Mouse (Mus musculus) hindbrain, embryonic 10.5 days (tissue): Measurements from ENCODE around the gene Meis1. TPM values are rescaled to one million over a fixed set of nuclear protein-coding genes. Genes with fewer than 3 reads are reported as not detected.
A peak's percentile ranks its signal among the peaks of the same experiment; 100 is the strongest.

Experiments used
- DNase-seq: peaks from one replicate; pipeline ENCODE4 v3.0.0-alpha.2; 2017; ENCODE audit warnings: low spot score
- H3K27ac ChIP-seq: fragments of 300-500 bp; sonication (generic); 2 replicates; pipeline ENCODE4 v1.5.1; 2016; ENCODE audit warnings: mild to moderate bottlenecking, moderate library complexity
- H3K27me3 ChIP-seq: fragments of 300-500 bp; sonication (generic); 2 replicates; pipeline ENCODE4 v1.6.1; 2016; ENCODE audit warnings: mild to moderate bottlenecking; ENCODE audit not compliant: poor library complexity, insufficient read depth, severe bottlenecking
- H3K36me3 ChIP-seq: fragments of 300-500 bp; sonication (generic); 2 replicates; pipeline ENCODE4 v1.6.1; 2016; ENCODE audit warnings: mild to moderate bottlenecking, moderate library complexity
- H3K4me1 ChIP-seq: fragments of 300-500 bp; sonication (generic); replicated peaks from 2 replicates; pipeline ENCODE4 v1.6.1; 2016; ENCODE audit warnings: mild to moderate bottlenecking
- H3K4me3 ChIP-seq: fragments of 300-500 bp; sonication (generic); 2 replicates; pipeline ENCODE4 v1.5.1; 2016; ENCODE audit warnings: mild to moderate bottlenecking, moderate library complexity
- H3K9me3 ChIP-seq: fragments of 300-500 bp; sonication (generic); 2 replicates; pipeline ENCODE4 v1.6.1; 2016; ENCODE audit warnings: mild to moderate bottlenecking, moderate library complexity
- WGBS: fragments of 180-500 bp; shearing (Covaris S2); methylation state at CpG from one replicate; pipeline ENCODE4 v1.1.7; 2016; 5-methylcytosine and 5-hydroxymethylcytosine counted together
- polyA plus RNA-seq: library from polyadenylated mRNA; unstranded; fragments of >200 nt; fragmentation: Nextera tagmentation; extraction: Ambion mirVana; gene quantifications from 2 replicates; pipeline ENCODE4 v1.2.1, GENCODE M21; 2016

Gene Meis1
- polyA plus RNA-seq, 1 experiment from 2014 or later = 123 TPM

DNA sequence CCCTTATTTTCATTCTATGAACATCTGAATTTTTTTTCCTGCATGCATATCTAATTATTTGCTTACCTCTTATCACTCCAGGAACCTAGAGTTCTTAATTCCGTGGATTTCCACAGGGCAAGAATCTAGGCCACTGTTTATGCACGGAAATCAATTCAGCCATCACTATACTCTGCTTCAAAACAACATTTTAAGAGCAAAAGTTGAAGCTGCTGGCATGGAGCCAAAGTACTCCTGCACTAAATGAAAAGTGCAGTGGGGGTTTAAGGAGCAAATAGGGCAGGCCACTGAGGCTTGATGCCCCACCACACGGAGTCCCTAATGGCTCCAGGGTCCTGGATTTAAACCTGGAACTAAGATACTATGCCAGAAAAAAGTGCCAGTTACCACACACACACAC is 47.2 kb downstream of the Meis1 start:
- Histone ChIP-seq H3K4me1 (peaks cover 7% of the 10 kb centered on the region; the same call in 1 of the 2 replicates), H3K27me3 (no peaks in the 10 kb centered on the region), H3K9me3 (no peaks in the 10 kb centered on the region), H3K36me3 (peaks cover 53% of the 10 kb centered on the region), H3K4me3 (no peak overlapping the region), H3K27ac (no peak overlapping the region)
- DNase-seq = no peak
- 78% methylated on average over 3 of the region's 3 CpGs for WGBS

DNA sequence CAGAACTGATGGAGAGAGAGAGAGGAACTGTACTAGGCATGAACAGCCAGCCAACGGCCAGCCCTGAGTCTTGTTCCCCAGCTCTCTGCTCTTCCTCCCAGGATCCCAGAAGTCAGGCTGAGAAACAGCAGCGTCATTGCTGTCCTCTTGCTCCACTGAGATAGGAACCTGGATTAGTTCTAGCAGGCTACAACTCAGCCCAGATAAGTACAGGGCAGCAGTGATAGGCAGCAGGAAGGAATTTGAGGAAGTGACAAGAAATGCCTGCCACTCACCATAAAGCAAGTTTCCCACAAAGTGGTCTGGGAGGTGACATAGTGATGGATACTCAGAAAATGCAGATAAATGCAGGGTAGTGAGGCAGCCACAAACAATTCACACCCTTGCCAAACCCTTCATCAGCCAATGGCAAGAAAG is 48.9 kb downstream of the Meis1 start:
- Histone ChIP-seq H3K27ac (no peak overlapping the region), H3K36me3 (peaks cover 39% of the 10 kb centered on the region), H3K4me1 (peaks cover 17% of the 10 kb centered on the region), H3K9me3 (no peaks in the 10 kb centered on the region), H3K4me3 (no peak overlapping the region), H3K27me3 (no peaks in the 10 kb centered on the region)
- 74% methylated on average over 2 of the region's 2 CpGs for WGBS
- no peak for DNase-seq

DNA sequence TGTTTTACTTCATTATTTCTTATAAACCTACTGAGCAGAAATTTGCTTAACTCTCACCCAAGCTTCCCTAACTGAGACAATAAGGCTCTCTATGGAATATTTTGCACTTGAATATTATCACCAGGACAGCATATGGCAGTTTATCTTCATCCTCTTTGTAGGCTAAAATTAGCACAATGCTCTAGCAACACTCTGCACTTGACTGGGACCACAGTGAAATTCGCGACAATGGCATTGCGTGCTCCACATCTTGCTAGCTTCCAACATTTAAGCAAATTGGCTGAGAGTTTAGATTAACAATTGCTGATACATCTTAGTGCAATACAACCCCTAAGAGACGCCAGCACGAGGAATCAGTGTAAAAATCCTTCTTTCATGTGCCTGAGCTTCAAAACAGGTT is 54.4 kb downstream of the Meis1 start:
- Histone ChIP-seq H3K4me3 (no peak overlapping the region), H3K4me1 (peaks cover 37% of the 10 kb centered on the region), H3K9me3 (no peaks in the 10 kb centered on the region), H3K36me3 (peaks cover 40% of the 10 kb centered on the region), H3K27ac (no peak overlapping the region), H3K27me3 (no peaks in the 10 kb centered on the region)
- DNase-seq = no peak
- 84% methylated on average over 5 of the region's 5 CpGs for WGBS

DNA sequence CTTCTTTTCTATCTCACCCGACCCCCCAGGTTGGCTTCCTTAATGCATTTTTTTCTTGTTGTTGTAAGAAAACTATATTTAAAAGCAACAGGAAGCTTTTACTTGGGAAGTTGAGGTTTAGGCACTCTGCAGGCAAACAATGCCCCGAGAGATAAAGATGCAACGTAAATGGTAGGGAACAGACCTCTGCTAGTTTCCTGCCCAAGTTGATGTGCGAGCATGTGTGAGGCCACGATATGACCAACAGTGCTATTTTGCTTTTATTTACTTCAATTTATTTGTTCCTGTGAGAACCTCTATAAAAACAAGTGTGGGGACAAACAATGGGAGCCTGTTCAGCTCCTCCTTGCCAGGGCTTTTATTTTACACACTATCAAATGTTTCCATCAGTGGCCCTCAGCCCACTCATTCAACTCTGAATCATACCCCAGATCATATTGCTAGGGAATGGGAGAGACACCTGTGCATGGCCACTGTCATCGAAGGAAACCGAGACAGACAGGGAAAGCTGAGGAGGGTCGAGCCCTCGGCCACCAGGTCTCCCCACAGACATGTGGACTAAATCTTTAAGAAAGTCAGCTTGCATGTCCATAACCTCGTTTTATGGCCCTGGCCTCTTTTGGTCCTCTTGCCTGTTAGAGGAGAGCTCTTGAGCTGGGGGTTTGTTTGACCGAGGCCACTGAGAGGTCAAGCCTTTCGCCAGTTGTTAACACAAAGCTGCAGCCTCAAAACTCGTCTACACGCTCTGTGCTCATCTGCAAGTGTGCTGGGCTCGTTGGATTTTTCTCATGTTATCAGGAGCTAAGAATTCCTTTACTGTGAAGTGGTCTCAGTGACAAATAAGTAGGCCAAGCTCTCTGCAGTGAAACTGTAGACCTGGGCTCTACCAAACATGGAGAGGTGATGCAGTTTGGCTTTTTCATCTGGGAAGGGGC is 55.3 kb downstream of the Meis1 start:
- no peak overlapping the region for H3K27ac ChIP-seq
- 63% methylated on average over 15 of the region's 15 CpGs for WGBS

DNA sequence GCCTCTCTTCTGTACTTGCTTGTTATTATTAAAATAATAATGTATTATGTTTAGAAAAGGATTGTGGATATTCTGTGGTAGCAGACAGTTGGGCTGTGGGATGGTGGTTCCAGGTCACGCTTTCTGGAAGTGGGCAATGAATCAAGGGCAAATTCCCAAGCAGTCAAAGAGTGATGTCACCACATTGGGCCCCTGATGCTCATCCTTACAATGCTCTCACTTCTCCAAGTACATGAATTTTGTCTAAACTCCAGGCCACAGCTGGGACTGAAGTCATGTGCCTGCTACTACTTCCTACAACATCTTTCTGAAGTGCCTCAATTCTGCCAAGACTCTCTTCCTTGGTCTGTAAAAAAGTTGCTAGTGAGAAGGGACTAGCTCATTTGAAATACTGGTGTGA is 59.3 kb downstream of the Meis1 start:
- no peaks in the 10 kb centered on the region for H3K27me3 ChIP-seq

More for the DNA sequence above, 55.3 kb downstream of the Meis1 start:
- Histone ChIP-seq H3K36me3 (peaks cover 30% of the 10 kb centered on the region), H3K27me3 (no peaks in the 10 kb centered on the region), H3K9me3 (no peaks in the 10 kb centered on the region), H3K4me1 (peaks cover 41% of the 10 kb centered on the region), H3K4me3 (no peak overlapping the region)
- no peak for DNase-seq

DNA sequence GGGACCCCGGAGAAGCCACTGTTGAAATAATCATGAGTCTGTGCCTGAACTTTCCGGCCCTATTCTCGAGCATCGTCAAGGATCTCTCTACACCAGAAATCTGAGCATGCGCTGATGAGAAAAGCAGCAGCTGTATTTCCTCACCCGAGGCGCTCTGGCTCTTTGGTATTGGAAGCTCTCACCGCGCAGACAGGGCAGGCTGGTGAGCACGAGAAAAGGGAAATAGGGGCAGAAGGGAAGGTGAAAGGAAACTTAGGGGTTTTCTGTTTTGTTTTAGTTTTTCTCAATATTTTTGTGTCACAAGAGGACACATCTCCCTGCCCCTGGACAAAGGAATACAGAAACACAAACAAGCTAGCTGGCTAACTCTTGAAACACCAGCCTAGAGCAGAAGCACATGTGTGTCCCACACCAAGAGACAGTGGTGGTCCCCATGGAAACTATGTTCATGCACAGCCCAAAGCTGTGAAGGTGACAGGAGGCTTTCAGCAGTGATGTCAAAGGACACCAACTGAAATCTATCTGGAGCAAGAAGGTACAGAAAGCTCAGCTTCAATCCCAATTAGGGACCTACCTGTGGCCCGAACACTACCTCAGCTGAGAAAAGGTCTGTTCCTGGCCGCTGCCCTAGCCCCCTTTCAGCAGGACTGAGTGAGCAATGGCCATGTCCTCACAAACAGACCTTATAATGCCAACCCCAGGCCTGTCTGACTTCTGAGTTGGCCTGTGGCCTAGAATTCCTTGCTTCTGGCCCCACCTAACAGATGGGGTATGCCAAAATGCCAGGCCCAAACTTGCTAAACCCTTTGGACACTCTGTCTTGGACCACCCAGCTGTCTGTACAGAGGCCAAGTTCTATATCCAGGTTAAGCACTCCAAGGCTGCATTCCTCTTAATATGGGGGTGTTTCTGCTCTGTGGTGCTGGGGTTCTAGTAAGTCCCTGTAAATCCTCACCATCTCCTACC is 60.7 kb downstream of the Meis1 start:
- H3K4me1 ChIP-seq = peaks cover 26% of the 10 kb centered on the region
- peaks cover 20% of the 10 kb centered on the region for H3K36me3 ChIP-seq
- no peaks in the 10 kb centered on the region for H3K27me3 ChIP-seq
- DNase-seq = no peak
- 0 out of 2 replicates have a peak overlapping the region, but pooled peaks have one; percentile 50 for H3K27ac ChIP-seq
- no peak overlapping the region for H3K4me3 ChIP-seq
- WGBS = 65% methylated on average over 12 of the region's 12 CpGs
- H3K9me3 ChIP-seq = no peaks in the 10 kb centered on the region

More for the DNA sequence above, 59.3 kb downstream of the Meis1 start:
- 86% methylated on average over 1 of the region's 1 CpGs for WGBS
- H3K4me1 ChIP-seq = peaks cover 40% of the 10 kb centered on the region
- DNase-seq = no peak
- no peaks in the 10 kb centered on the region for H3K9me3 ChIP-seq
- H3K36me3 ChIP-seq = peaks cover 19% of the 10 kb centered on the region
- H3K27ac ChIP-seq = no peak overlapping the region
- no peak overlapping the region for H3K4me3 ChIP-seq

DNA sequence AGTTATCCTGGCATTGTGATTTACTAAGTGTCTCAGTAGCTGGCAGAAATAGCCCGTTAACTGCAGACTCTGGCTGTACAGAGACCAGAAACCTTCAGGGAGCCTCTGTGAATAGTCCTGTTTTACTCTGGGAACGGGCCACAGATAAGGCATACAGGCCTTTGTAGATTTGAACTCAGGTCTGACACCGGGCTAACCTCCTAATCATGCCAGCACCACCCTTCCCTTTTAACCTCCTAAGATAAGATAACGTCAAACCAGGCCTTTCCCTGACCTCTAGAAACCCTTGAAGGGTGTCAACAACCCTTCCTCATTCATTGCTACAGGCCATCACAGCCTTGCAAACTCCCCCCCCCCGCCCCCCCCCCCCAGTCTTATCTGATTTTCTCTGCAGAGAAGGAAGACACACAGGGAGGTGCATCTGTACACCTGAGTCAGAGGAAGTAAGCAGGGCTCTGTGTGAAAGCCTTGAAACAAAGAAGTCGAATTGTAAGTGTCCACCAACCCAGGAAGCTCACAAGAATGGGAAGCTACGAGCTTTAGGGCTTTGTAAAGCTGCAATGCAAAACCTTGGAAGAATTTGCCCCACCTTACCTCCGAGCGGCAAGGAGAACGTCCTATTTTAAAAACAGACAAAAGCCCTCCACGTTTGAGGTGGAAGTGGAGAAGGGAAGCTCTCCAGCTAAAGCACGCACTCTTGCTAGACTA is 61.5 kb downstream of the Meis1 start:
- 0 out of 2 replicates have a peak overlapping the region, but pooled peaks have one; percentile 50 for H3K27ac ChIP-seq
- H3K27me3 ChIP-seq = no peaks in the 10 kb centered on the region
- 54% methylated on average over 12 of the region's 12 CpGs for WGBS
- H3K4me1 ChIP-seq = peaks cover 21% of the 10 kb centered on the region
- H3K36me3 ChIP-seq = peaks cover 20% of the 10 kb centered on the region
- H3K4me3 ChIP-seq = no peak overlapping the region
- DNase-seq = no peak
- no peaks in the 10 kb centered on the region for H3K9me3 ChIP-seq

DNA sequence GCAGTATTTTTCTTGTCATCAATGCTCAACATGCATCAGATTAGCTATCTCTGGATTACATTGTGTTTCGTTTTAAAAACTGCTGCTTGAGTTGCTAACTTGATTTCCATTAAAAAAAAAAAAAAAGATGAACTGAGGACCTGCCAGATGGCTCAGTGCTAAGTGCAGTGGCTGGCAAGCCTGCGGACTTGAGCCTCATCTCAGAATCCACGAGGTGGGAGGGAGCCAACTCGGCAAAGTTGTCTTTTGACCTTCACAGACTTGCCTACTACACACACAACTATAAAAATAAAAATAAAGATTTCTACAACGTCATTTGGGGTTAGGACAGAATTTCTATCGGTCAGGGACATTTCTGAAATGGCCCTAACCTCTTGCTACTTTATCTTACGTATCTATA is 62.8 kb downstream of the Meis1 start:
- Histone ChIP-seq H3K36me3 (peaks cover 9% of the 10 kb centered on the region; the same call in 1 of the 2 replicates), H3K4me3 (no peak overlapping the region), H3K9me3 (no peaks in the 10 kb centered on the region), H3K4me1 (peaks cover 17% of the 10 kb centered on the region), H3K27ac (no peak overlapping the region), H3K27me3 (no peaks in the 10 kb centered on the region)
- DNase-seq = no peak
- 89% methylated on average over 7 of the region's 7 CpGs for WGBS

DNA sequence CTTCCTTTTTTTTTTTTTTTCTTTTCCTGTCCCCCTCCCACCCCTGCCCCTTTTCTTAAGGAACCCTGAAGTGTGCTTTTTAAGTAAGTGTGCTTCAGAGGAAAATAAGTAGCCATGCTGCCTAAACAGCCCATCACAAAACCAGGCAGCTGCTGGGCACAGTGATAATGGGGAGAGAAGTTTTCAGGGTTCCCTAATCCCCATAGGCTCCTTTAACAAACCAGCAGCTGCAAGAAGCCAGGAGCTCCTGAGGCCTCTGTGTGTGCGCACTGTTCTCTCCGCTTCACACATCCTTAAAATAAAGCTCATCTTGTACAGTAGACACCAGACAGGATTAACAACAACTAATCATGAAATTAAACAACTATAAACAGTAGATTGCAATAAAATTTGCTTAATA is 63.9 kb downstream of the Meis1 start:
- Histone ChIP-seq H3K4me3 (no peak overlapping the region), H3K27ac (no peak overlapping the region), H3K27me3 (no peaks in the 10 kb centered on the region), H3K4me1 (peaks cover 20% of the 10 kb centered on the region), H3K36me3 (peaks cover 14% of the 10 kb centered on the region; the same call in 1 of the 2 replicates), H3K9me3 (no peaks in the 10 kb centered on the region)
- WGBS = 90% methylated on average over 2 of the region's 2 CpGs
- no peak for DNase-seq

DNA sequence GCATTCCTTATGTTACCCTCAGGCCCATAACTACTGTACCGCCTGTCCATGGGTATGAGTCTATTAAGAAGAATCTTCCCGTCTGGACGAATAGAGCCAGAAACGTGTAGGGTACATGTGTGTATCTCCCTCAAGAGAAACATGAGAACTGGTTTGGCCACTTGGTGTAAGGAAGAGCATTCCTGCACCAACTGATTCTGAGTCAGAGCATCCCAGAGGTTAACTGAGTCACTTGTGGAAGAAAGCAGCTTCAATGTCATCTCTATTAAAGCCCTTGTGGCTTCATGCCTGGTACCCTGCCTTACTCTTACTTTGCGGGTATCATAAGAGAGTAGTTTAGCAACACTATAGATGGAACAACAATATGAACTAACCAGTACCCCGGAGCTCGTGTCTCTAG is 64.9 kb downstream of the Meis1 start:
- H3K9me3 ChIP-seq = no peaks in the 10 kb centered on the region
- WGBS = 93% methylated on average over 7 of the region's 7 CpGs
- no peak overlapping the region for H3K4me3 ChIP-seq
- DNase-seq = no peak
- H3K4me1 ChIP-seq = peaks cover 24% of the 10 kb centered on the region
- no peak overlapping the region for H3K27ac ChIP-seq
- H3K36me3 ChIP-seq = peaks cover 23% of the 10 kb centered on the region
- H3K27me3 ChIP-seq = no peaks in the 10 kb centered on the region

DNA sequence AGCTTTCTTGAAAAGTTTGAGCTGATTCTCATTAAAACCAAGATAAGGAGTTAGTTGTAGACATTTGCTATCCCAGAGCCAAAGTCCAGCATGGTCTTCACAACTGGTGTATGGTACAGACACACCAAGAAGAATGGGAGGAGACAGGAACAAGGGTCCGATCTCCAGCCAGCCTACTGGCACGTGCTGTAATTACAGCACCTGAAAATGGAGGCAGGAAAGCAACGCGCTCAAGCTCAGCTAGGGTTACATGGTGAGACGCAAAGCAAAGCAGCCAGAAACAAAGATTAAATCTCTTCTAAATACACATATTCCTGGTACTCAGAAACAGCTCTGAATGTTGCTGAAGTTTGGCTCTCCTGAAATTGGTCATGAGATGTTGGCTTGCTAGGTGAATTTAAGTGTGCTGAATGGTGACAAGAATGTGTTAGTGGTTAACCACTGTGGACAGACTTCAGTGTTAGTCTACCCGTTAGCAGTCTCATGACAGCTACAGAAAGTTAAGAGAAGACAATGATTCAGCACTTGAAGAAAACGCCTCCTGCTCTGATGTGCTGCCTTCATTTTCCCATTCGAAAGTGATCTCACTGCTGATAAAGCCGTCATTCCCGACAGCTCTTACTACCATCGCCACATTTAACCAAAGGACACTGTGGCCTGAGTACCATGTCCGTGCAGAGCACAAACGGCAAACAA is 70.0 kb downstream of the Meis1 start:
- Histone ChIP-seq H3K4me1 (peaks cover 42% of the 10 kb centered on the region), H3K9me3 (no peaks in the 10 kb centered on the region)
- WGBS = 90% methylated on average over 13 of the region's 13 CpGs

DNA sequence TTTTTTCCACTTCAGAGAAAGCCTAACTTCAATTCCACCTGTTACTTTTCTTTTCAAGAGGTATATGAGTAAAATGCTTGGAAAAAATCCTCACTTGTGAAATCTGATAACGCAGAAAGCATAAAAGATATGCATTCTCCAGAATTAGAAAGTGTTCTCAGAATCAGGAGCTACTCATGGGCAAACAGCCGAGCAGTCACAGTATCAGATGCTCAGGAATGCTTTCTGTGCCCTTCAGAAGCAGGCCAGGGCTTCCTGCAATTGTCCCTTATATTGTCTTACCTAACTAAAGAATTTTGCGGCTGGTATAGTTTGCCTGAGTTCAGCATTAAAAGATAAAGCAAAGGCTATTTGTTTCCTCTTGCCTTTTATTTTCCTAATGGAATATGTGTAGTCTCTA is 71.4 kb downstream of the Meis1 start:
- Histone ChIP-seq H3K4me1 (peaks cover 52% of the 10 kb centered on the region), H3K27ac (no peak overlapping the region), H3K27me3 (no peaks in the 10 kb centered on the region), H3K36me3 (peaks cover 20% of the 10 kb centered on the region), H3K4me3 (no peak overlapping the region), H3K9me3 (no peaks in the 10 kb centered on the region)
- no peak for DNase-seq
- WGBS = 74% methylated on average over 3 of the region's 3 CpGs

More for the DNA sequence above, 70.0 kb downstream of the Meis1 start:
- Histone ChIP-seq H3K27ac (no peak overlapping the region), H3K4me3 (no peak overlapping the region), H3K27me3 (no peaks in the 10 kb centered on the region), H3K36me3 (peaks cover 25% of the 10 kb centered on the region)
- DNase-seq = no peak
